Mouse (Mus musculus) adrenal gland, postnatal 10 days (tissue): Measurements from ENCODE around the gene Muc2. TPM values are rescaled to one million over a fixed set of nuclear protein-coding genes. Genes with fewer than 3 reads are reported as not detected.

Experiments
- DNase-seq: peaks from one replicate; pipeline ENCODE4 v3.0.0; 2021; ENCODE audit warnings: mixed read lengths
- total RNA-seq, 2 experiments: library from RNA; stranded (reverse); gene quantifications; 2 replicates each; pipeline ENCODE4 v1.2.3; 2021

Gene Muc2
- total RNA-seq, 2 experiments from 2014 or later: 1.8 to 1.9 TPM

DNA sequence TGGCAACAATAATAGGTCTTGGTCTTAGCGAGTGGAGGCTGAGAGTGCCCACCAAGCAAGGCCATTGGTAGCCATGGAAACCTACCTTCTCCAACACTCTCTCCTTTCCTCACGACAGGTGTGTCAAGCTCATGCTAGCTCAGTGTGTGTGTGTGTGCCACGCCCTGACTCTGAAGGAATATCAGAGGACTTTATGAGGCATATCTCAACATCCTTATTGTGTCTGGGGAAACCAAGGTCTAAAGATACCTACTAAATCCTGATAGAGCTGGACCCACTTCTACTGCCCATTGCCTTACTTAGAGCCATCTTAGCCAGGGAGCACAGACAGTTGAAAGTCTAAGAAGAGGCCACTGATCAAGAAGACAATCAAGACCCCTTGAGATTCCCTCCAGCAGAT, 80.4 kb downstream of the Muc2 start:
- DNase-seq: no peak

DNA sequence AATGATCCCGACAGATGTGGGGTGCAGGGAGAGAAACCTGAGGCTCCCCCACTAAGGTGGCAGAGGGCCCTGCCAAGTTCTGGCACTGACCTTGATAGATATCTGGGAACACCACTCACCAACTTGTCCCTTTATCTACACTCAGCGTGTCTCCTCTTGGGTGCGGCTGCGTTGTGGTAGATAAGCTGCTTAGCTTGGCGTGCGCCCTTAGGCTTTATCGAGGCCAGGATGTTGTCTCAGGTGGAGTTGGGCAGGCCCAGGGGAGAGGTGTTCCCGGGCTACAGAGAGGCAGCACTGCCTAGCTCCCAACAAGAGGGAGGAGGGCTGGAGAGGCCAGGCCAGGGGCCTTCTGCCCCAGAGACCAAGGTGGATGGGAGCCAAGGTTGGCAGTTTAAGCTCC, 80.8 kb downstream of the Muc2 start:
- no peak for DNase-seq

GRCm38 (mm10) chr7:141772058-141772557, 82.0 kb downstream of the Muc2 start:
- no peak for DNase-seq

DNA sequence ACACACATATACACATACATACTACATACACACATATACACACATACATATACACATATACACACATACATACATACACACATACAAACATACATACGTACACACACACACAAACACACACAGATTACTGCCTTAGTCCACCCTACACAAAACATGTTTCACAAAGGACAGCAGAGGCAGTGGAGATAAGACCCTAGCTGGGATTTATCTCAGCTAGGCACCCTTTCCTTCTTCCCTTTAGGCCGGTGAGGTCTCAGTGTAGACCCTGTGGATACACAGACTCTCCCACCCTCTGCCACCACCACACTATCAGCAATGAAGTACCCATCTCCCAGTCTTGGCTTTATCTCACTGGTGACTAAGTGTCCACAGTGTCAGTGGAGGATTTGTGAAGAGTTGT, 84.7 kb downstream of the Muc2 start:
- no peak for DNase-seq

DNA sequence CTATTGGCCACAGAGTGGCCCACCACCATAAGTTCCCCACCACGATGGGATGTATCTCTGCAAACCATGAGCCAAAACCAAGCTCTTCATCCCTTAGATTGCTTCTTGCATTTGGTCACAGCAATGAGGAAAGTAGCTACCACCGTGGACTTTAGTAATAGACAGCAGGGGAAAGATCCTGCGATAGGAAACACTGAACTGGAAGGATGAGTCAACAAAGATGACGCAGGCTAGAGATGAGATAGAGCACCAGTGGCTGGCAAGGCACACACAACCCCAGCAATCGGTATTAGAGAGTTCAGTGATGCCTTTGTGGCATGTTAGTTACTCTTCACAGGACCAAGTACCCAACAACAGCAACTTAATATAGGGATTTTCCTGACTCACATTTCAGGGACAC, 86.1 kb downstream of the Muc2 start:
- DNase-seq: no peak

- DNase-seq: no peak
Observed at GRCm38 (mm10) chr7:141788677-141789452, 98.7 kb downstream of the Muc2 start, which contains the start of gene Muc5ac. Gene Muc5ac, plus strand, starts transcription at chr7:141788972.

DNA sequence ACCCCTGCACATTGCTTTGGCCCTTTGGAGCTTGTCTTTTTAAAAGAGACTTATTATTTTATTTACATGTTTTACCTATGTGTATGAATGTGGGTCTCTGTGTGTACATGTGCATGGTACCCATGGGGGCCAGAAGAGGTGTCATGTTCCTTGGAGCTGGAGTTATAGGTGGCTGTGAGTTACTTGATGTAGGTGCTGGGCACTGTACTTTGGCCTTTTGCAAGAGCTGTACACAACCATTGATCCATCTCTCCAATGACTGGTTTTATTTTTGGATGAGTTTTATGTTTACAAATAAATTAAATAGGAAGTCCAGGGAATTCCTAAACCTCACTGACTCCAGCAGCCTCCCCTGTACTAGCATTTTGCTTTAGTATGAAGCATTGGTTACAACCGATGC, 104.1 kb downstream of the Muc2 start:
- DNase-seq: no peak

DNA sequence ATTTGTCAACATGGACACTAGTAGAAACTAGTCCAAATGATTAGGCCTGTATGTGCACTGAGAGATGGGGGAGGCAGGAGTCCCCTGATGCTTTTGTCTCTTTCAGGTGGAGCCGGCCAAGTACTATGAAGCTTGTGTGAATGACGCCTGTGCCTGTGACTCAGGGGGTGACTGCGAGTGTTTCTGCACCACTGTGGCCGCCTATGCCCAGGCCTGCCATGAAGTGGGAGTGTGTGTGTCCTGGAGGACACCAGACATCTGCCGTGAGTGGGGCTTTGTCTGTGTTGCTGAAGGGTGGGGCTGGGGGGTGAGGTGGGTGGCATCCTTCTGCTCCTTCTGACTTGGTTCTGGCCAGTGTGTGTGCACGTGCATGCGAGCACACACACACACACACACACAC, 113.1 kb downstream of the Muc2 start:
- no peak for DNase-seq

Other genes starting within 250 kb of the Muc2 start
- gene Pidd1, start 246.3 kb upstream of the Muc2 start, total RNA-seq: 1 to 10 TPM; 2.4 to 7.3 TPM
- 1,000 to 10,000 TPM; 1,282 to 1,421 TPM for gene Rplp2, start 243.0 kb upstream of the Muc2 start, total RNA-seq
- 1,000 to 10,000 TPM; 1,181 to 1,292 TPM for gene Pnpla2, start 235.1 kb upstream of the Muc2 start, total RNA-seq
- gene Cracr2b, start 229.2 kb upstream of the Muc2 start, total RNA-seq: 10 to 100 TPM; 16.8 to 19.6 TPM
- 100 to 1,000 TPM; 184 to 198 TPM for gene Cd151, start 222.9 kb upstream of the Muc2 start, total RNA-seq
- 10 to 100 TPM; 58.3 to 59.7 TPM for gene Polr2l, start 215.2 kb upstream of the Muc2 start, total RNA-seq
- gene Tspan4, start 215.1 kb upstream of the Muc2 start, total RNA-seq: 10 to 100 TPM; 53.8 to 57.1 TPM
- gene Chid1, start 150.5 kb upstream of the Muc2 start, total RNA-seq: 10 to 100 TPM; 45.6 to 54.2 TPM
- gene Ap2a2, start 128.2 kb upstream of the Muc2 start, total RNA-seq: 10 to 100 TPM; 68.5 to 70.2 TPM
- under 1 TPM in 1 of 2 experiments, not detected in 1; 0.06 TPM for gene Muc6, start 35.0 kb upstream of the Muc2 start, total RNA-seq
- gene Muc5ac, start 98.6 kb downstream of the Muc2 start, total RNA-seq: not detected
- under 1 TPM in 1 of 2 experiments, not detected in 1; 0.03 TPM for gene Muc5b, start 148.7 kb downstream of the Muc2 start, total RNA-seq
- gene Tollip, start 228.2 kb downstream of the Muc2 start, total RNA-seq: 10 to 100 TPM; 43.0 to 49.4 TPM